Mouse (Mus musculus): ENCODE measurements around the gene Rpl22. TPM values are rescaled to one million over a fixed set of nuclear protein-coding genes. Genes with fewer than 3 reads are reported as not detected.

The Rpl22 gene
- total and polyA plus RNA-seq, 3 experiments = 1,792 to 1,885 TPM; not detected in 1

DNA sequence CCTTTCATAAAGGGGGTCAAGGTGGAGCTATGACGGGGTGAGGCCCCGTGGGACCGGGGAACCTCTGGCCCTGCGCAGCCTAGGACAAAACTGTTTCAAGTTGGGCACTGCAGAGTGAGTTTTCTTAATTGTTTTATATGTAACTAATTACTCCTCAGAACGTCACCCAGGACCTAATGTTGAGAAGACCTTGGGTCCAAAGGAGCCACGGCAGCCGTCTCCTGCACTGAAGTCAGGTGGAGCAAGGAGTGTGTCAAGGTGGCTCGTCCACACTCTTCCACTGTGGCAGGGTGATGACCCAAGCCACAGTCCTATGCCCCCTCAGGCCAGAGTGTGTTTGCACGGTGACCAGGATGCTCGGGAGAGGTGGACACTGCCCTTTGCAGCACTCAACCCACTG, 22.4 kb upstream of the Rpl22 start:
- Histone ChIP-seq H3K36me3 (ENCODE audit: control insufficient read depth in 1 of 2, insufficient read depth in 2 of 2, low read length in 2 of 2) (peaks cover 0 to 5% of the 10 kb centered on the region in 2 experiments; a peak in 2 of 4 replicates), H3K27me3 (ENCODE audit: control insufficient read depth in 1 of 2, insufficient read depth in 2 of 2, low read length in 2 of 2) (no peaks in the 10 kb centered on the region)

DNA sequence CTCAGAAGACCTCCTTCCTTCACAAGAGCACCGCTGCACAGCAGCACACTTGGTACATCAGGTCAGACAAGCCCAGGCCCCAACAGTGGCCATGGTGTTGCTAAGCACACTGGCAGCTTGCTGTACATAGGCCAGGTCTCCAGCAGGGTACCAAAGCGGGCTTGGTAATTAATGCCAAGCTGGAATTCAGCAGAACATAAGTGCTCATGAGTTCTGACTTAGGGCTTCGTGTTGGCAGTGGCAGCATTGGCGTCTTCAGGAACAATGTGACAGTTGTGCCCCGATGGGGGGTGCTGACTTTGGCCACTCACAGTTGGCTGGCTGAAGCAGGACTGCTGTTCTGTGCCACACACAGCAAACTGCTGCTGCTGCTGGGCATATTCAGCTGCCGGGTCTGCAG, 20.9 kb upstream of the Rpl22 start:
- Histone ChIP-seq H3K4me3 (ENCODE audit: control insufficient read depth in 1 of 2, insufficient read depth in 1 of 2, low read depth in 2 of 2, low read length in 2 of 2) (no peak overlapping the region), H3K36me3 (ENCODE audit: control insufficient read depth in 1 of 2, insufficient read depth in 2 of 2, low read length in 2 of 2) (no peaks in the 10 kb centered on the region; a peak in 1 of 4 replicates), H3K4me1 (ENCODE audit: control insufficient read depth in 1 of 2, insufficient read depth in 2 of 2, low read length in 2 of 2) (no peaks in the 10 kb centered on the region), H3K79me2 (ENCODE audit: control insufficient read depth, insufficient read depth, low read length, poor library complexity) (no peaks in the 10 kb centered on the region), H3K27ac (ENCODE audit: control insufficient read depth, low read depth, low read length) (no peak overlapping the region), H3K9ac (ENCODE audit: control insufficient read depth, low read depth, low read length, poor library complexity, severe bottlenecking) (no peak overlapping the region), H3K9me3 (replicated peaks; ENCODE audit: insufficient read depth, low read length) (no peaks in the 10 kb centered on the region), H3K27me3 (ENCODE audit: control insufficient read depth in 1 of 2, insufficient read depth in 2 of 2, low read length in 2 of 2) (no peaks in the 10 kb centered on the region)
- DNase-seq (ENCODE audit: low read depth, low spot score) = no peak
- TF ChIP-seq JUND (IDR thresholded peaks at IDR 0.05; ENCODE audit: low read depth, low read length) (no peak), POLR2AphosphoS2 (IDR thresholded peaks at IDR 0.05; ENCODE audit: low read length) (no peak), TAL1 (IDR thresholded peaks at IDR 0.05; ENCODE audit: low read length) (no peak), MAX (IDR thresholded peaks at IDR 0.05; ENCODE audit: low read length) (no peak), RCOR1 (IDR thresholded peaks at IDR 0.05; ENCODE audit: low read depth, low read length) (no peak), ZNF384 (IDR thresholded peaks at IDR 0.05; ENCODE audit: low read depth, low read length) (no peak), GABPA (IDR thresholded peaks at IDR 0.05; ENCODE audit: low read depth, low read length) (no peak), E2F4 (IDR thresholded peaks at IDR 0.05; ENCODE audit: borderline replicate concordance, low read depth, low read length) (no peak)

More for the DNA sequence above, 22.4 kb upstream of the Rpl22 start:
- Histone ChIP-seq H3K4me3 (ENCODE audit: control insufficient read depth in 1 of 2, insufficient read depth in 1 of 2, low read depth in 2 of 2, low read length in 2 of 2) (no peak overlapping the region), H3K9me3 (replicated peaks; ENCODE audit: insufficient read depth, low read length) (no peaks in the 10 kb centered on the region), H3K9ac (ENCODE audit: control insufficient read depth, low read depth, low read length, poor library complexity, severe bottlenecking) (no peak overlapping the region), H3K4me1 (ENCODE audit: control insufficient read depth in 1 of 2, insufficient read depth in 2 of 2, low read length in 2 of 2) (peaks cover 3 to 5% of the 10 kb centered on the region in 2 experiments; a peak in 1 of 4 replicates), H3K79me2 (ENCODE audit: control insufficient read depth, insufficient read depth, low read length, poor library complexity) (peaks cover 8% of the 10 kb centered on the region), H3K27ac (ENCODE audit: control insufficient read depth, low read depth, low read length) (no peak overlapping the region)
- TF ChIP-seq TBP (IDR thresholded peaks at IDR 0.05; ENCODE audit: low read depth, low read length) (no peak), MYB (IDR thresholded peaks at IDR 0.05; ENCODE audit: low read depth, low read length) (no peak), POLR2AphosphoS5 (IDR thresholded peaks at IDR 0.05; ENCODE audit: borderline replicate concordance, low read depth, low read length) (no peak), NELFE (IDR thresholded peaks at IDR 0.05; ENCODE audit: low read depth, low read length) (no peak)
- no peak for DNase-seq (ENCODE audit: low read depth, low spot score)

DNA sequence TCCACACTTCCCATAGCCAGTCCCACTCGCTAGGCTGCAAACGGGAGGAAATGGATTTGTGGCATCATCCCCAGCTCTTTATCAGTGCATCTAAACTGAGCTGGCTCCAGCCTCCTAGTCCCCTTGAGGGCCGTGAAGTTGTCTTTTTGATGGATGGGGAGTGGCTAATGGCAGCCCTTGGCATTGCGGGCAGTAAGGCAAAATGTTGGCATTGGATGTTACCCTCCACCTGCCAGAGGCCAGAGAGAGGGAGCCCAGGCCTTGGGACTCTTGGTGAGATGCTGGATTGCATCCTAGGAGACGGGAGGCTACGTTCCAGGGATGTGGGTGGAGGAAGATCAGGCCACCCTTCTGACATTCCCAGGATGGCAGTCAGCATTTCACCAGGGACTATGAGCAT, 19.6 kb upstream of the Rpl22 start:
- Histone ChIP-seq H3K27me3 (ENCODE audit: control insufficient read depth in 1 of 2, insufficient read depth in 2 of 2, low read length in 2 of 2) (no peaks in the 10 kb centered on the region), H3K36me3 (ENCODE audit: control insufficient read depth in 1 of 2, insufficient read depth in 2 of 2, low read length in 2 of 2) (no peaks in the 10 kb centered on the region; a peak in 1 of 4 replicates), H3K4me3 (ENCODE audit: control insufficient read depth in 1 of 2, insufficient read depth in 1 of 2, low read depth in 2 of 2, low read length in 2 of 2) (no peak overlapping the region), H3K9ac (ENCODE audit: control insufficient read depth, low read depth, low read length, poor library complexity, severe bottlenecking) (no peak overlapping the region), H3K79me2 (ENCODE audit: control insufficient read depth, insufficient read depth, low read length, poor library complexity) (no peaks in the 10 kb centered on the region), H3K4me1 (ENCODE audit: control insufficient read depth in 1 of 2, insufficient read depth in 2 of 2, low read length in 2 of 2) (no peaks in the 10 kb centered on the region), H3K9me3 (replicated peaks; ENCODE audit: insufficient read depth, low read length) (no peaks in the 10 kb centered on the region), H3K27ac (ENCODE audit: control insufficient read depth, low read depth, low read length) (no peak overlapping the region)
- TF ChIP-seq EP300 (IDR thresholded peaks at IDR 0.05; ENCODE audit: low read depth in 1 of 2, low read length in 2 of 2) (no peak), ZNF384 (IDR thresholded peaks at IDR 0.05; ENCODE audit: low read depth, low read length) (no peak), SIN3A (IDR thresholded peaks at IDR 0.05; ENCODE audit: low read length) (no peak), MYC (IDR thresholded peaks at IDR 0.05; ENCODE audit: low read depth, low read length) (no peak), JUND (IDR thresholded peaks at IDR 0.05; ENCODE audit: low read depth, low read length) (no peak), GABPA (IDR thresholded peaks at IDR 0.05; ENCODE audit: low read depth, low read length) (no peak), RCOR1 (IDR thresholded peaks at IDR 0.05; ENCODE audit: low read depth, low read length) (no peak), USF2 (IDR thresholded peaks at IDR 0.05; ENCODE audit: borderline replicate concordance in 1 of 2, insufficient read depth in 1 of 2, low read depth in 1 of 2, low read length in 2 of 2) (no peak), KAT2A (conservative IDR thresholded peaks at IDR 0.05; ENCODE audit: low read depth, low read length) (no peak), MYB (IDR thresholded peaks at IDR 0.05; ENCODE audit: low read depth, low read length) (no peak), MXI1 (IDR thresholded peaks at IDR 0.05; ENCODE audit: low read depth, low read length) (no peak), POLR2AphosphoS2 (IDR thresholded peaks at IDR 0.05; ENCODE audit: low read length) (no peak), BHLHE40 (IDR thresholded peaks at IDR 0.05; ENCODE audit: borderline replicate concordance, low read depth, low read length) (no peak)
- DNase-seq (ENCODE audit: low read depth, low spot score) = no peak

Measured in MEL (cell line).